Mouse (Mus musculus) heart, postnatal 36 days (tissue): Measurements from ENCODE around the gene Lsamp. TPM values are rescaled to one million over a fixed set of nuclear protein-coding genes. Genes with fewer than 3 reads are reported as not detected.
A peak's percentile ranks its signal among the peaks of the same experiment; 100 is the strongest.

Experiments
- DNase-seq, 2 experiments: peaks; one replicate each; pipeline ENCODE4 v3.0.0; 2021 to 2022
- intact Hi-C: fragments of 180-260 bp; cut with DNase I; formaldehyde crosslinking; loops from one replicate; pipeline ENCODE4 v1.15.1; 2025
- total RNA-seq, 2 experiments: library from RNA; stranded (reverse); gene quantifications; 2 replicates each; pipeline ENCODE4 v1.2.3; 2021

The Lsamp gene
- 1 to 10 TPM; 1.1 to 2.0 TPM for total RNA-seq

GRCm38 (mm10) chr16:39984205-39984634 lies at the start of gene Lsamp:
Lsamp (plus strand) TSS chr16:39984361.
- intact Hi-C loops, result no loop called here
- peak; percentile 5 to 14 for DNase-seq

- intact Hi-C loops, result no loop called here
- DNase-seq, result no peak
Observed at GRCm38 (mm10) chr16:39957686-39958085, 26.5 kb upstream of the Lsamp start.

DNA sequence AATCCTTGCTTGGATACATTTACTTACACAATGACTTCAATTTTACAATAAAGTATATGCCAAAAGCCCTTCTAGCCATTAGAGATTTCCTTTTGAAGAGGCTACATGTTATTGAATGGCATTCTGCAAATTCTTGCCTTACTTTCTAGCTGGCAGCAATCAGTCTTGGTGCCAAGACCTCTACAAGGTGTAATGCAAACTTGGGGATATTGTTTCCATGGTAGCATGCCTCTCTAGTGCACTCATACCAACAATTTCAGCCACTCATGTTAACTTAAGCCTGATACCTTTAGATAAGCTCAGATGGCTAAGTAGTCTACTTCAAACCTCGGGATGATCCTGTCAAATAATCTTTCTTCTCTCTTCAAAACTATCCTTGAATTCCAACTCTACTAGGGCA lies 11.4 kb upstream of the Lsamp start:
- DNase-seq, result no peak
- intact Hi-C loops, result no loop called here

DNA sequence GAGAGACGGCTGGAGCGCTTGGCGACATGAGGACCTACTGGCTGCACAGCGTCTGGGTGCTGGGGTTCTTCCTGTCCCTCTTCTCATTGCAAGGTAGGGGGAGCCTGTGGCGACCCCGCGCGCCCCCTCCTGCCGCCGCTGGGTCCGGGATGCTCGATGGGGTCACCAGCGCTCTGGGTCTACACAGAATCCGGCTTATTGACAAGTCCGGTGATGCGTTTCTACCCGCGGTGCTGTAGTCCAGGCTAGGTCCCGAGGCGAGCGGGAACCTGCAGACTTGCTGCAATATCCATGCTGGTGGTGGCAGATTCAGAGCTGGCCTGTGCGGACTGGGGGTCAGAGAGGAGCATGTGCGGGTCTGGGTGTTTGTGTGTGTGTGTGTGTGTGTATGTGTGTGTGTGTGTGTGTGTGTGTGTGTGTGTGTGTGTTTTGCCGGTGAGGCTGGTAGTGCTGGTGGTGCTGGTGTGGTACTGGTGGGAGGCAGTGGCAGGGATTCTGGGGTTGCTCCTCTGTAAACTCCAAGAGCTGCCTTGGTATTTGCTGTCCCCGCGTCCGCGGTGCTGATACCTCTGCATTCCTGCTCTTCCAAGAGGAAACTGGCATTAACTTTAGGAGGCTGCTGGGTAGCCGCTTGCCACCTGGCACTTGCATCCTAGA lies 602 bp downstream of the Lsamp start:
- intact Hi-C loops, result no loop called here
- DNase-seq, result no peak

- intact Hi-C loops, result no loop called here
- DNase-seq, result no peak
Observed at GRCm38 (mm10) chr16:39988466-39988865, 4.3 kb downstream of the Lsamp start.

GRCm38 (mm10) chr16:39994821-39995220 lies 10.7 kb downstream of the Lsamp start:
- intact Hi-C loops, result no loop called here
- DNase-seq, result no peak

DNA sequence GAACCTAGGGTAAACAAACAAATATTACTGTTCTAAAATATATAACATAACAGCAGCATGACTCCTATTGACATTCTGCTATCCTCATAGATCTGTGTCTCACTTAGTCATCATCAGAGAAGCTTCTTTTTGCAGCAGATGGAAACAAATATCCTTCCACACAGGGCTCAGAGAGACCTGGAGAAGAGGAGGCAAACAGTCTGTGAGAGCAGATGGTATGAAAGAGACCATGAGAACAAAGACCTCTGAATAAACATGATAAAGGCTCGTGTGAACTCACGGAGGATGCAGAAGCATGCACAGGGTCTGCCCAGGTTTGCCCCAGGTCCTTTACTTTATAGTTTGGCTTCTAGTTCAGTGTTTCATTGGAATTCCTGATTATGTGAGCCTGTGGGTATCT lies 24.6 kb downstream of the Lsamp start:
- no peak for DNase-seq
- intact Hi-C loops, result no loop called here

- intact Hi-C loops, result no loop called here
- no peak for DNase-seq
Observed at GRCm38 (mm10) chr16:40011106-40011505, 26.9 kb downstream of the Lsamp start.

DNA sequence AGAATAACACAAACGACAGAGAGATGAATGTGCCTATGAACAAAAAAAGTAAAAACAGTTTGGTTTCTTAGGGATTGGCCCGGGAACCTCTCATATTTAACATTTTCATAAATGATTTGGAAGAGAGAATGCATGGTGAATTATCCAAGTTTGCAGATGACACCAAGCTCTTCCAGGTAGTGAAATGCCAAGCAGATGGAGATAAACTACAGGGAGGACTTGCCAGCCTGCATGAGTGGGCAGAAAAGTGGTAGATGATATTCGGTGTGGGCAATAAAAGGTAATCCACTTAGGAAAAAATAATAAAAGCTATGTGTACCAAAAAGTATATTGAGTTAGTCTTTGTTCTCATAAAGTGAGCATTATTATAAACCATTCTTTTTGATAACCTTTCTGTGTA lies 38.5 kb downstream of the Lsamp start:
- DNase-seq, result no peak
- intact Hi-C loops, result no loop called here

GRCm38 (mm10) chr16:40036719-40037118 lies 52.6 kb downstream of the Lsamp start:
- DNase-seq, result no peak
- intact Hi-C loops, result no loop called here

GRCm38 (mm10) chr16:40059546-40059945 lies 75.4 kb downstream of the Lsamp start:
- intact Hi-C loops, result no loop called here
- no peak for DNase-seq

- intact Hi-C loops, result no loop called here
- no peak for DNase-seq
Observed at GRCm38 (mm10) chr16:40059968-40060367, 75.8 kb downstream of the Lsamp start.

- intact Hi-C loops, result no loop called here
Observed at GRCm38 (mm10) chr16:40060491-40060890, 76.3 kb downstream of the Lsamp start.

DNA sequence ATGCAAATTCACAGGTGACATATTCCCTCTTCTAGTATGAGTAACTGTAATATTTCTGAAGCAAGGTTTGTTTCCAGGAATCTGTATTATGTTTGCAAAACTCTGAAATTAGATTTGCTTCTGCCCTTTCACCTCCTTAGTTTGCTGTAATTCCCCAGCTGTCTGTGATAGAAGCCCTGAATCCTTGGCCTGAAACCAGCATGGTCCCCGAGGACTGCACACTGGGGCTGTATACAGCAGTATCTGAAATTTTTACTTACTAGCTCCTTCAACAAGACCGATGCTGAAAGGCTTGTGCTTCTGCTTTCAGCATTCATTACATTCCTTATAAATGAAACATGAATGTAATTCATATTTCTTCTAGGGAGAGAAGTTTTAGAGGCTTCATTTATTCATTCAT lies 91.4 kb downstream of the Lsamp start:
- DNase-seq, result peak; percentile 2 to 3
- intact Hi-C loops, result no loop called here

More at GRCm38 (mm10) chr16:40060491-40060890, 76.3 kb downstream of the Lsamp start:
- DNase-seq, result no peak

GRCm38 (mm10) chr16:40080224-40080623 lies 96.1 kb downstream of the Lsamp start:
- intact Hi-C loops, result no loop called here
- DNase-seq, result no peak

DNA sequence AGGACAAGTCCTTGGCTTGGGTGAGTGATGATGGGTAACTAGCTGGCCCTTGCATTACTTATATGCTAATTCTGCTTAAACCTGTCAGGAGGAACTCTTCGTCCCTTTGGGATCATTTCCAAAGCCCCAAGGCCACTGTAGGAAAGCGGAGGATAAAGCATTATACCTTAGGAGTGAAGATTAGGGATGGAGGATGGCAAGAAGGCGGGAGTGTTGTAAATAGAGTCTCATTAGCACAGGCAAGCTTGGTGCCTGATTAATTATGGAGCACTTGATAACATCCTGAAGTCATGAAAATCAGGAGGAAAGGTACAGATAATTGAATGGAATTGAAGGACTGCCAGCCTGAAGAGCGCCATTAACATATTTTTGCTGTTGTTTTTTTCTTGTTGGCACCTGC lies 120.2 kb downstream of the Lsamp start:
- DNase-seq, result no peak
- intact Hi-C loops, result no loop called here

DNA sequence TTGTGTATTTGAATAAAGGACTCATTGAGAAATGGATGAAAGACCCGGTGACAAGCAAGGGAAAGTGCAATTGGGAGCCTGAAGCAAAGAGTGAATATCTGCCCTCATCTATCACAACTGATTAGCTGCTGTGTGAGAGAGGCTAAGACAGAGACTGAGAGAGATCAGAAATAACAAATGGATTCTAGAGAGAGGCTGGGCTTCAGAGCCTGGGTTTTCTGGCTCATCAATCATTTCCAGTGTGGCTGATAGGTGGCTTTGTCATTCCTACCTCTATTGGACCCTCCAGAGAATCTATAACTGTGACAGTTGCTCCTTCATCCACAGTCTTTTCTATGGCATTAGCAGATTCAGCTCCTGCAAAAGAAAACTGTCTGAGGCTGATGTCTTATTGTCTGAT lies 198.8 kb downstream of the Lsamp start:
- intact Hi-C loops, result no loop called here
- no peak for DNase-seq

- intact Hi-C loops, result no loop called here
- no peak for DNase-seq
Observed at GRCm38 (mm10) chr16:40187987-40188590, 203.9 kb downstream of the Lsamp start.

DNA sequence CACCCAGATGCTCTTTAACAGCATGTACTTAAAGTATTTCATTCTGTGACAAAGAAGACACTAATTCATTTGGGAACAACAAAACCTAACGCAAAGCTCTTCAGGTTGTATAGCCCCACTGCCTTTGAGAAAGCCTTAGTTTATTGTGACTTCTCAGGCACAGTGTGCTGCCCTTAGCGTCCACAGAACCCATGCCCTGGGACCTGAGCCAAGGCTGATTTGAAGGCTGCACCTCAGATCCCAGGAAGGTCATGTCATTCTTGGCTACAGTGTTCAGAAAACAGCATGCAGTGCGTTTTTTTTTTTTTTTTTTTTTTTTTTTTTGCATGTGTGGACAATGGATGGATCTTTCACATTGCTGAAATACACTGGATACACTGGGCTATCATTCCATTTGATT lies 210.2 kb downstream of the Lsamp start:
- no peak for DNase-seq
- intact Hi-C loops, result no loop called here

- DNase-seq, result no peak
- intact Hi-C loops, result no loop called here
Observed at GRCm38 (mm10) chr16:40194839-40195238, 210.7 kb downstream of the Lsamp start.

GRCm38 (mm10) chr16:40228627-40229026 lies 244.5 kb downstream of the Lsamp start:
- intact Hi-C loops, result no loop called here
- DNase-seq, result no peak

- DNase-seq, result no peak
- intact Hi-C loops, result no loop called here
Observed at GRCm38 (mm10) chr16:40233066-40233465, 248.9 kb downstream of the Lsamp start.
